Mouse (Mus musculus): ENCODE data around the gene Tlr8. TPM values are rescaled to one million over a fixed set of nuclear protein-coding genes. Genes with fewer than 3 reads are reported as not detected.

Gene Tlr8
- polyA plus RNA-seq, 1 experiment from 2014 or later: 0.52 TPM

DNA sequence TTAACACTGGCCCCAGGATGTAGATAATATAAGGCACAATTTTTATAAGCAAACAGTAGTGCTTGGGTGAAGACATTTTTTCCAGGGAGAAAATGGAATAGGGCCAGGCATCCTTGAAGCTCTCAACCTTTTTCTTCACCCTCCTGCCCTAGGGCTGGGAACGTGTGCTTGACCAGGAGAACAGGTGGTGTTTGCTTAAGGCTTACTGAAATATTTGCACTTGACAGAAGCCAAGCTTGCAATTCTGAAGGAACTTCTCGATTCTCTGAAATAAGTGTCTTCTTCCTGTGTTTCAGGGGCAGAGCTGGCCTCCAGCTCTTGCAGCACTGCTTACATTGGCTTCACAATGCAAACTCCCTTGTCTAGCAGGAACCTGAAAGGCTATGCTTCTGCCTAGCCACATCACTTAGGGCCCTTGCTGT lies 68.9 kb downstream of the Tlr8 start:
- WGBS: 63% methylated on average over 2 of the region's 2 CpGs
- H3K4me1 ChIP-seq: no peaks in the 10 kb centered on the region
- no peak overlapping the region for H3K4me3 ChIP-seq
- no peak overlapping the region for H3K9ac ChIP-seq
- H3K9me3 ChIP-seq: no peaks in the 10 kb centered on the region
- H3K4me2 ChIP-seq: no peak overlapping the region
- H3K27me3 ChIP-seq: peaks cover 13% of the 10 kb centered on the region; the same call in 1 of the 2 replicates
- no peak for ATAC-seq (ENCODE audit: insufficient number of reproducible peaks, low FRiP score, low TSS enrichment, low read depth)
- H3K36me3 ChIP-seq: no peaks in the 10 kb centered on the region
- H3K27ac ChIP-seq: no peak overlapping the region

Other genes with a start within 250 kb of the Tlr8 start
- 2,673 and 2,803 TPM in 2 replicates for gene Tmsb4x, start 55.0 kb downstream of the Tlr8 start, polyA plus RNA-seq (2015; fragmentation: Nextera tagmentation; extraction: Ambion mirVana)
- 0.91 and 0.98 TPM in 2 replicates for gene Tlr7, start 66.2 kb upstream of the Tlr8 start, polyA plus RNA-seq (2015; fragmentation: Nextera tagmentation; extraction: Ambion mirVana)
- 15.7 and 16.2 TPM in 2 replicates for gene Prps2, start 118.4 kb upstream of the Tlr8 start, polyA plus RNA-seq (2015; fragmentation: Nextera tagmentation; extraction: Ambion mirVana)

Measured in limb, embryonic 15.5 days (tissue).